Mouse (Mus musculus): ENCODE measurements around the gene Ppfia1.

GRCm38 (mm10) chr7:144526649-144527048 is 26.9 kb downstream of the Ppfia1 start:
- peak; percentile 34; the same call in 1 of the 2 replicates for TF ChIP-seq SIN3A (IDR thresholded peaks at IDR 0.05; ENCODE audit: low read length)
- no peak for TF ChIP-seq CHD2 (IDR thresholded peaks at IDR 0.05; ENCODE audit: low read length)
- TF ChIP-seq NELFE (IDR thresholded peaks at IDR 0.05; ENCODE audit: low read depth, low read length), result no peak
- TF ChIP-seq ZNF384 (IDR thresholded peaks at IDR 0.05; ENCODE audit: low read depth, low read length), result no peak
- TF ChIP-seq CTCF (conservative IDR thresholded peaks at IDR 0.05 in 1 of 2, IDR thresholded peaks at IDR 0.05 in 1 of 2; ENCODE audit: low read depth in 2 of 2, low read length in 2 of 2), result no peak
- TF ChIP-seq USF2 (conservative IDR thresholded peaks at IDR 0.05; ENCODE audit: low read depth, low read length), result no peak
- peak; percentile 70 for TF ChIP-seq TCF12 (IDR thresholded peaks at IDR 0.05; ENCODE audit: low read depth, low read length)
- TF ChIP-seq MEF2A (IDR thresholded peaks at IDR 0.05; ENCODE audit: borderline replicate concordance, low read depth, low read length), result 0 out of 2 replicates have a peak, but pooled peaks have one; percentile 25
- peak; percentile 83 for TF ChIP-seq EP300 (IDR thresholded peaks at IDR 0.05; ENCODE audit: low read length)
- TF ChIP-seq USF1 (IDR thresholded peaks at IDR 0.05; ENCODE audit: low read depth, low read length), result no peak
